Mouse (Mus musculus) thymus, adult 2 months (tissue): ENCODE measurements around the gene Olfr1105. TPM values are rescaled to one million over a fixed set of nuclear protein-coding genes. Genes with fewer than 3 reads are reported as not detected.

Experiments used
- DNase-seq: peaks from one replicate; pipeline ENCODE4 v3.0.0; 2021
- H3K27ac ChIP-seq: fragments of 200-500 bp; 2 replicates; pipeline ENCODE4 v1.5.1; 2012; ENCODE audit warnings: low read length, control low read depth; ENCODE audit not compliant: control insufficient read depth, insufficient read depth
- H3K27me3 ChIP-seq: fragments of 200-500 bp; 2 replicates; pipeline ENCODE4 v1.6.1; 2012; ENCODE audit warnings: mild to moderate bottlenecking, low read length, moderate library complexity, mixed read lengths; ENCODE audit not compliant: control insufficient read depth, insufficient read depth
- H3K36me3 ChIP-seq: fragments of 200-500 bp; 2 replicates; pipeline ENCODE4 v1.6.1; 2012; ENCODE audit warnings: mild to moderate bottlenecking, low read length, moderate library complexity; ENCODE audit not compliant: control insufficient read depth, insufficient read depth
- H3K4me1 ChIP-seq: fragments of 200-500 bp; replicated peaks from 2 replicates; pipeline ENCODE4 v1.6.1; 2012; ENCODE audit warnings: low read length; ENCODE audit not compliant: control insufficient read depth, insufficient read depth
- H3K4me3 ChIP-seq: fragments of 200-500 bp; 2 replicates; pipeline ENCODE4 v1.5.1; 2012; ENCODE audit warnings: mild to moderate bottlenecking, low read length, control low read depth, moderate library complexity; ENCODE audit not compliant: control insufficient read depth, insufficient read depth
- CTCF ChIP-seq: fragments of 200-500 bp; IDR thresholded peaks from 2 replicates; pipeline ENCODE4 v1.5.1; 2012; ENCODE audit warnings: mild to moderate bottlenecking, control low read depth, low read length, moderate library complexity, borderline replicate concordance; ENCODE audit not compliant: control insufficient read depth, poor library complexity, insufficient read depth; ENCODE audit errors: extremely low read depth
- POLR2A ChIP-seq: fragments of 200-500 bp; IDR thresholded peaks from 2 replicates; pipeline ENCODE4 v1.6.1; 2012; ENCODE audit warnings: mild to moderate bottlenecking, low read length, control low read depth, moderate library complexity; ENCODE audit not compliant: control insufficient read depth, poor library complexity, insufficient read depth; ENCODE audit errors: extremely low read depth
- WGBS: fragments of 180-500 bp; shearing (Covaris S2); methylation state at CpG from one replicate; pipeline ENCODE4 v1.1.7; 2018; 5-methylcytosine and 5-hydroxymethylcytosine counted together
- polyA plus RNA-seq: library from polyadenylated mRNA; depleted of rRNA; stranded (reverse); fragments of >200 nt; gene quantifications from 2 replicates; pipeline ENCODE4 v1.2.3, GENCODE M21; 2012; rRNA removed

The Olfr1105 gene
- polyA plus RNA-seq, result not detected in 2 replicates

DNA sequence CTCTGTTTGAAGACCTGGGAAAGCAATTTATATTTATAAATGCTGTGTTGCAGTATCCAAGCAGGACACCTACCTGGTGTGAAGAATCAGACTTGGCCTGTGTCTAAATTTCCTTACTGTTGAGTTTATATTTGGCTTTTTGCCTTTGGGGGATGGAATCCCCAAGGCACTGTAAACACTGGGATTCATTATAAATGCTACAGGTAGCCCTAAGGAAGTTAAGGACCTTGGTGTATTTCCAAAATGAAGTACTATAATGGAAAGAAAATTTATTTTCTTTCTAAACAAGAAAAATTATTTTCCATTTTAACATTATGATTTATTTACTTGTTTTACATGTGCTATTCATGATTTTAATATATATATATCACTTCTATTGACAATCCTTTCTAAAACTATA is at the start of gene Olfr1105:
TSS of gene Olfr1105 (minus strand) at position 101 of the 400 bp plus-strand sequence.
- Histone ChIP-seq H3K4me3 (no peak within 1 kb of the TSS), H3K36me3 (no peaks in the 10 kb centered on the region), H3K27ac (no peak within 1 kb of the TSS), H3K4me1 (no peaks in the 10 kb centered on the region), H3K27me3 (no peaks in the 10 kb centered on the region)
- TF ChIP-seq CTCF (no peak), POLR2A (no peak)
- DNase-seq, result no peak

DNA sequence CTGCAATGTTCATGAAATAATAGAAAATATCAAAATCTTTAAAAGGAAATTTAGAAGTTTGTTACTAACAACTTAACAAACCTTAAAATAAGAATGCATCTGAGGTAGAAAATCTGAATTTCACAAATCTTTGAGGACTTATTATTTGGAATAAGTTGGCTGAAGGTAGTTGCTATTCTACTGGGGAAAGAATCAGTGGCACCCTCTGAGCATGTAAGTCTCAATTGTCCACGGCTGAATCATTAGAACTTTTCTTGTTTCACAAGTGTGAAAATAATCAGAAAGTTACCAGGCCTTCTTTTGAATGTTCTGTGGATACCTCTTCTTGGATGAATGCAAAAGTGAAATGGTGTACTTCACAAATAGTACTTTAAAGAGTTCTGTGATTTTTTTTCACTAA is 39.4 kb upstream of the Olfr1105 start, which contains the start of gene Olfr1107:
TSS of gene Olfr1107 (minus strand) at position 101 of the 400 bp plus-strand sequence.
- no peaks in the 10 kb centered on the region for H3K4me1 ChIP-seq
- H3K27ac ChIP-seq, result no peak within 1 kb of the TSS
- WGBS, result 91% methylated on average over 1 of the region's 1 CpGs
- no peaks in the 10 kb centered on the region for H3K36me3 ChIP-seq
- H3K4me3 ChIP-seq, result no peak within 1 kb of the TSS
- no peaks in the 10 kb centered on the region for H3K27me3 ChIP-seq
- TF ChIP-seq POLR2A (no peak), CTCF (no peak)
- DNase-seq, result no peak

DNA sequence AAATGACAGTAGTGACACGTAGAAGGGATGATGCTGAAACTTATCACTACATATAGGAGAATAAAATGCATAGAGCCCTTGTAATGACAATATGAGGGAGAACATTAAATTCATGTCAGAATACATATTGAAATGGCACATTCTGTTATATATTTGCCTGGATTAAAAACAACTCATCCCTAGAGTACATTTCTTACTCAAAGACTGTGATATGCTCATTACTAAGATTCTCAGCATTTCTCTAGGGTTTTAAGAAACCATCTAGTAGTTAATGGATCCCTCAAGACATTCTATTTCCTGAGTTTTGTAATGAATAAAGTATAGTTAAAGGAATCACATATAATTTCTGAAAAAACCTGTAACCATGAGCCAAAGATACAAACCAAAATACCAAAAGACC is 15.8 kb upstream of the Olfr1105 start, which contains the start of gene Olfr1106:
TSS of gene Olfr1106 (minus strand) at position 101 of the 400 bp plus-strand sequence.
- TF ChIP-seq CTCF (no peak), POLR2A (no peak)
- 64% methylated on average over 1 of the region's 1 CpGs for WGBS
- H3K36me3 ChIP-seq, result no peaks in the 10 kb centered on the region

DNA sequence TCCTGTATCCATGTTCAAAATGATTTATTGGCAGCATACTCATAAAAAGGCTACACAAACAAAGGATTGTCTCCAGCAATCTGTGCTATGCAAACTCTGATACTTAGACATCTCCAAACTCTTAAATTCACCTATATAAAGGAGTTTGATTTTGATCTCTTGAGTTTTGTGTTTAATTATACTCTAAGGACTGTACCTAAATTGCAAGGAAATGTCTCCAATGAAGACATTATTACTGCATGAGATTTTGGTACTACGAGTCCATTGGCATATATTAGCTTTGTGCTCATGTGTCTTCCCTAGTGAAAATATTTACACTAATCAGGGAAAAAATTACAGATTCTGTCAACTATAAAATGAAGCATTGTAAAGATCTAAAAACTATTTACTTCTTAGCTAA is 9.4 kb downstream of the Olfr1105 start, which contains the start of gene Olfr1104:
TSS of gene Olfr1104 (minus strand) at position 101 of the 400 bp plus-strand sequence.
- no peaks in the 10 kb centered on the region for H3K27me3 ChIP-seq
- H3K4me3 ChIP-seq, result no peak within 1 kb of the TSS
- H3K4me1 ChIP-seq, result no peaks in the 10 kb centered on the region
- no peak within 1 kb of the TSS for H3K27ac ChIP-seq
- DNase-seq, result no peak
- TF ChIP-seq POLR2A, result no peak
- WGBS, result 83% methylated on average over 1 of the region's 1 CpGs
- H3K36me3 ChIP-seq, result no peaks in the 10 kb centered on the region

More for the DNA sequence above, 15.8 kb upstream of the Olfr1105 start, which contains the start of gene Olfr1106:
- Histone ChIP-seq H3K4me1 (no peaks in the 10 kb centered on the region), H3K4me3 (no peak within 1 kb of the TSS), H3K27me3 (no peaks in the 10 kb centered on the region), H3K27ac (no peak within 1 kb of the TSS)
- no peak for DNase-seq

DNA sequence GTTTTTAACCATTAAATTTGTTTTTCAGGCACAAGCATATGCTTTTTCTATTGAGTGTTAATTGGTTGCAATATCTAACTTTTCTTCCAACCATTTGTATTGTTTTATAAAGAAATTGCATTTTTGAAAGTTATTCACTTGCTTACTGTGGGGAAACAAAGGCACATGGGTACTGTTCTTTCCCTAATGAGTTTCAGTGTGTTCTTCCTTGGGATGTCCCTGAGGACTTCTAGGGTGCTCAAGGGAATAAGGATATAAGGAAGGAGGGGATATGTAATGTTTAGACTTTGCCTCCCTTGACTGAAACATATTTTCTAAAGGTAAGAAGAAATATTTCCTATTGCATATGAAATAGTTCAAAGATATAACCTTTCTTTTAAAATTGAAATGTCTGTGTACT is 38.2 kb downstream of the Olfr1105 start, which contains the start of gene Olfr1102:
TSS of gene Olfr1102 (plus strand) at position 301 of the 400 bp plus-strand sequence.
- TF ChIP-seq POLR2A, result no peak
- Histone ChIP-seq H3K36me3 (no peaks in the 10 kb centered on the region), H3K4me3 (no peak within 1 kb of the TSS), H3K4me1 (no peaks in the 10 kb centered on the region), H3K27me3 (no peaks in the 10 kb centered on the region), H3K27ac (no peak within 1 kb of the TSS)
- DNase-seq, result no peak

DNA sequence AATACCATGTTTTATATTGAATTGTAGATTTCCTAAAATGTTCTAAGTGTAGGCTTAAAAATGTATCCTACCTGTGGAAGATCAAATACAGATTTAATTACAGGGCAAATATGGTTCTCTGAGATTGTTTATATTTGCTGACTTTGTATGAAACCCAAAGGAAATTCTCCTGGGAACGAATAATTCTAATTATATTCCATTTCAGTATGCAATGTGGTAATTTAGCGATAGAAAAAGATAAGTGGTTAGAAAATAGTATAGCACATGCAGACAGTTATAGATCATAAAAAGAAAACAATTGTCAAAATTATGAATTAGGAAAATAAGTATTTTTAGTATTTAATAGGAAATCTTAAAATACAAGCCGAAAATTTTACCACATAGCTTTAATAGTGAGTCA is 45.2 kb downstream of the Olfr1105 start, which contains the start of gene Olfr1101:
TSS of gene Olfr1101 (minus strand) at position 101 of the 400 bp plus-strand sequence.
- TF ChIP-seq POLR2A (no peak), CTCF (no peak)
- no peak for DNase-seq

More for the DNA sequence above, 45.2 kb downstream of the Olfr1105 start, which contains the start of gene Olfr1101:
- H3K27me3 ChIP-seq, result no peaks in the 10 kb centered on the region
- 85% methylated on average over 3 of the region's 3 CpGs for WGBS
- no peaks in the 10 kb centered on the region for H3K36me3 ChIP-seq
- H3K4me1 ChIP-seq, result no peaks in the 10 kb centered on the region
- no peak within 1 kb of the TSS for H3K4me3 ChIP-seq
- no peak within 1 kb of the TSS for H3K27ac ChIP-seq

Other genes starting within 250 kb of the Olfr1105 start
- gene Olfr141, start 226.5 kb downstream of the Olfr1105 start, polyA plus RNA-seq, result not detected in 2 replicates
- not detected in 2 replicates for gene Olfr1094, start 211.9 kb downstream of the Olfr1105 start, polyA plus RNA-seq
- not detected in 2 replicates for gene Olfr1095, start 184.8 kb downstream of the Olfr1105 start, polyA plus RNA-seq
- not detected in 2 replicates for gene Gm13723, start 161.7 kb downstream of the Olfr1105 start, polyA plus RNA-seq
- not detected in 2 replicates for gene Olfr1097, start 144.3 kb downstream of the Olfr1105 start, polyA plus RNA-seq
- not detected in 2 replicates for gene Olfr1098, start 112.0 kb downstream of the Olfr1105 start, polyA plus RNA-seq
- gene Olfr1099, start 75.8 kb downstream of the Olfr1105 start, polyA plus RNA-seq, result not detected in 2 replicates
- not detected in 2 replicates for gene Olfr1100, start 56.6 kb downstream of the Olfr1105 start, polyA plus RNA-seq
- not detected in 2 replicates for gene Olfr1101, start 45.3 kb downstream of the Olfr1105 start, polyA plus RNA-seq
- gene Olfr1102, start 38.1 kb downstream of the Olfr1105 start, polyA plus RNA-seq, result not detected in 2 replicates
- not detected in 2 replicates for gene Olfr1104, start 9.5 kb downstream of the Olfr1105 start, polyA plus RNA-seq
- not detected in 2 replicates for gene Olfr1106, start 15.7 kb upstream of the Olfr1105 start, polyA plus RNA-seq
- not detected in 2 replicates for gene Olfr1107, start 39.3 kb upstream of the Olfr1105 start, polyA plus RNA-seq
- gene Olfr1109, start 59.5 kb upstream of the Olfr1105 start, polyA plus RNA-seq, result not detected in 2 replicates
- gene Olfr259, start 78.0 kb upstream of the Olfr1105 start, polyA plus RNA-seq, result not detected in 2 replicates
- gene Olfr1110, start 103.8 kb upstream of the Olfr1105 start, polyA plus RNA-seq, result not detected in 2 replicates
- not detected in 2 replicates for gene Olfr1111, start 116.1 kb upstream of the Olfr1105 start, polyA plus RNA-seq
- not detected in 2 replicates for gene Olfr1112, start 151.3 kb upstream of the Olfr1105 start, polyA plus RNA-seq
- not detected in 2 replicates for gene Olfr1113, start 172.4 kb upstream of the Olfr1105 start, polyA plus RNA-seq
- not detected in 2 replicates for gene Olfr1115, start 211.5 kb upstream of the Olfr1105 start, polyA plus RNA-seq
- not detected in 2 replicates for gene Olfr1116, start 231.0 kb upstream of the Olfr1105 start, polyA plus RNA-seq